Mouse (Mus musculus): ENCODE data around the gene Cad.
"Not testable (repeated sequence)": the region's sequence is repeated elsewhere in the genome, so short reads cannot be mapped to it uniquely, and the experiment has no call there.

GRCm38 (mm10) chr5:31021790-31022189, 32.8 kb upstream of the Cad start:
- TF ChIP-seq POLR2A (IDR thresholded peaks at IDR 0.05; ENCODE audit: control insufficient read depth, low read depth, low read length); CTCF (IDR thresholded peaks at IDR 0.05; ENCODE audit: control insufficient read depth, insufficient read depth, insufficient replicate concordance, low read depth, low read length): not testable (repeated sequence)
